Mouse (Mus musculus) stomach, postnatal 0 days (tissue): ENCODE measurements around the gene Sesn1. TPM values are rescaled to one million over a fixed set of nuclear protein-coding genes. Genes with fewer than 3 reads are reported as not detected.
A peak's percentile ranks its signal among the peaks of the same experiment; 100 is the strongest.

Experiments
- ATAC-seq: fragments of 200-750 bp; cut with Nextera tagmentation; 2 replicates; pipeline ENCODE4 v1.8.0; 2017; ENCODE audit not compliant: low FRiP score, low TSS enrichment
- DNase-seq: peaks from one replicate; pipeline ENCODE4 v3.0.0-alpha.2; 2016; ENCODE audit warnings: low spot score
- H3K27ac ChIP-seq: fragments of 300-500 bp; sonication (generic); replicated peaks from 2 replicates; pipeline ENCODE4 v1.5.1; 2014; ENCODE audit warnings: mild to moderate bottlenecking, control low read depth
- H3K27me3 ChIP-seq: fragments of 300-500 bp; sonication (generic); 2 replicates; pipeline ENCODE4 v1.6.1; 2014; ENCODE audit warnings: low read length; ENCODE audit not compliant: control insufficient read depth, insufficient read depth
- H3K36me3 ChIP-seq: fragments of 300-500 bp; sonication (generic); 2 replicates; pipeline ENCODE4 v1.6.1; 2014; ENCODE audit warnings: low read length, mixed read lengths; ENCODE audit not compliant: control insufficient read depth, insufficient read depth
- H3K4me1 ChIP-seq: fragments of 300-500 bp; sonication (generic); replicated peaks from 2 replicates; pipeline ENCODE4 v1.6.1; 2014; ENCODE audit warnings: antibody characterized with exemption; ENCODE audit not compliant: control insufficient read depth, insufficient read depth
- H3K4me2 ChIP-seq: fragments of 300-500 bp; sonication (generic); replicated peaks from 2 replicates; pipeline ENCODE4 v1.6.1; 2014; ENCODE audit warnings: low read depth, mild to moderate bottlenecking, control low read depth, moderate library complexity
- H3K4me3 ChIP-seq: fragments of 300-500 bp; sonication (generic); 2 replicates; pipeline ENCODE4 v1.5.1; 2014; ENCODE audit warnings: low read depth, low read length, control low read depth
- H3K9ac ChIP-seq: fragments of 300-500 bp; sonication (generic); 2 replicates; pipeline ENCODE4 v1.6.1; 2014; ENCODE audit warnings: mild to moderate bottlenecking, low read length, control low read depth, mixed read lengths
- H3K9me3 ChIP-seq: fragments of 300-500 bp; sonication (generic); 2 replicates; pipeline ENCODE4 v1.6.1; 2016; ENCODE audit warnings: low read length; ENCODE audit not compliant: control insufficient read depth
- CTCF ChIP-seq: IDR thresholded peaks from 2 replicates; pipeline ENCODE4 v1.5.1; 2016; ENCODE audit warnings: antibody characterized with exemption, low read depth, mild to moderate bottlenecking, moderate library complexity
- EP300 ChIP-seq: optimal IDR thresholded peaks from 2 replicates; pipeline ENCODE3; 2016; ENCODE audit warnings: antibody characterized with exemption
- WGBS: fragments of 180-500 bp; shearing (Covaris S2); extraction: QIAGEN DNeasy Blood & Tissue Kit; methylation state at CpG from one replicate; pipeline ENCODE4 v1.1.7; 2014; 5-methylcytosine and 5-hydroxymethylcytosine counted together
- polyA plus RNA-seq: library from polyadenylated mRNA; unstranded; fragments of >200 nt; fragmentation: Nextera tagmentation; extraction: Ambion mirVana; gene quantifications from 2 replicates; pipeline ENCODE4 v1.2.1, GENCODE M21; 2015

The Sesn1 gene
- polyA plus RNA-seq: 18.2 and 20.1 TPM in 2 replicates

DNA sequence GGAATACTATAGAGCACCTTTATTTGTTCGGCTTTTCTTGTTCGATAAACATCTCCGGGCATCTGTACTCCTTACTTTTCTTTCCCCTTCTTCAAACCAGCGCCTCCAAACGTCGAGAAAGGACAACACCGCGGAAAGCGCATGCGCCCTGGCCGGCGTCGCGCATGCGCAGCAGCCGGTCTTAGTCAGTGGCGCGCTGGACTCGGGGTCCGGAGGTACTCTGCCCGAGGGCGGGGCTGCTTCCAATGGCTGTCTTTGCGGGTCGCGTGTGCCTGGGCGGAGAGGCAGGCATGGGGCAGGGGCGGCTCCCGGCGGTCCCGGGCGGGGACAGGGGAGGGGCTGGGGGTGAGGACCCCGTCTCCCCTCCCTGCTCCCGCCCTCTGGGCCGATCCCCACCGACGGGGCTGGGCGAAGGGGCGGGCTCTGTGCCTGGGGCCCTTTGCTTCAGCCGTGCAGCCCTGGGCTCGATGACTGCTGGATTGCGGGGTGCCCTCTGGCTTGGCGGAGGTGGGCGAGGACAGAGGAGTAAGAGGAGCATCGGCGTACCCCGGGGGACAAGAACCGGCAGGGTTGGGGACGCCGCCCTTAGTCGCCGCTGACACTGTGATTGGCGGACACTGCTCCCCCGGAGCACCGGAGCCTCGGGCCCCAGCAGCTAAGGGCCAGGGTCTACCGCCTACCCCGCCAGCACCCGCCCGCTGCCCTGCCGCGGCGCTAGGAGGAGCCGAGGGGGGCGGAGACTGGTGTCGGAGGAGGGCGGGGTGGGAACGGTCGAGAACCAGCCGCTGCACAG is at the start of gene Sesn1, which contains the start of gene Cep57l1:
TSS of gene Sesn1 (plus strand) at position 165 of the 793 bp plus-strand sequence.
TSS of gene Cep57l1 (minus strand) at position 101 of the 793 bp plus-strand sequence.
- H3K4me2 ChIP-seq: peak within 1 kb of the TSS; percentile 81
- H3K36me3 ChIP-seq: no peaks in the 10 kb centered on the region; the same call in 1 of the 2 replicates
- no peaks in the 10 kb centered on the region for H3K9me3 ChIP-seq
- H3K4me1 ChIP-seq: 0 out of 2 replicates have a peak, but pooled peaks cover 3% of the 10 kb centered on the region
- peak within 1 kb of the TSS; percentile 98 for H3K27ac ChIP-seq
- peak; percentile 96 for ATAC-seq
- H3K4me3 ChIP-seq: peak within 1 kb of the TSS; percentile 72
- no peaks in the 10 kb centered on the region for H3K27me3 ChIP-seq
- H3K9ac ChIP-seq: peak within 1 kb of the TSS; percentile 78
- WGBS: under 1% methylated on average over 66 of the region's 69 CpGs
- peak; percentile 29 for TF ChIP-seq CTCF
- TF ChIP-seq EP300: no peak
- peak; percentile 93 for DNase-seq

DNA sequence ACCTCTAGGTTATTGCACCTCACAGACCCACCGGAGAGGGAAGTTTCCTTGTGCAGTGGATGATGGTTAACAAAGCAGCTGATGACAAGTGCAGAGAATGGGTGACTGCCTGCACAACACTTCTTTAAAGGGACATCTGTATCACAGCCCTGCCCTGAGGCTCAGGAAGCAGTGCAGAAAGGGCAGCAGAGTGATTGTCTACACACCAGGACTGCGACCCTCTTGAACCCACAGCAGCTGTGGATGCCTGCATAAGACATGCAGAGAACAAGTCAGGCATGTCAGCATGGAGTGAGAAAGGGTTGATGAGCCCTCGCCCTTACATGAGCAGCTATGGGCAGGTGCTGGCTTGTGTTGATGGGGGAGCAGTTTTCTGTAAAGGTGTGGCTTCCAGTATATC is 48.9 kb upstream of the Sesn1 start:
- no peak overlapping the region for H3K9ac ChIP-seq
- WGBS: 66% methylated on average over 3 of the region's 3 CpGs
- no peak overlapping the region for H3K4me2 ChIP-seq
- no peaks in the 10 kb centered on the region for H3K9me3 ChIP-seq
- DNase-seq (no peak), ATAC-seq (no peak)
- no peak overlapping the region for H3K4me3 ChIP-seq
- H3K36me3 ChIP-seq: no peaks in the 10 kb centered on the region
- TF ChIP-seq EP300: no peak
- TF ChIP-seq CTCF: no peak
- H3K27ac ChIP-seq: no peak overlapping the region
- no peaks in the 10 kb centered on the region for H3K27me3 ChIP-seq
- H3K4me1 ChIP-seq: no peaks in the 10 kb centered on the region

DNA sequence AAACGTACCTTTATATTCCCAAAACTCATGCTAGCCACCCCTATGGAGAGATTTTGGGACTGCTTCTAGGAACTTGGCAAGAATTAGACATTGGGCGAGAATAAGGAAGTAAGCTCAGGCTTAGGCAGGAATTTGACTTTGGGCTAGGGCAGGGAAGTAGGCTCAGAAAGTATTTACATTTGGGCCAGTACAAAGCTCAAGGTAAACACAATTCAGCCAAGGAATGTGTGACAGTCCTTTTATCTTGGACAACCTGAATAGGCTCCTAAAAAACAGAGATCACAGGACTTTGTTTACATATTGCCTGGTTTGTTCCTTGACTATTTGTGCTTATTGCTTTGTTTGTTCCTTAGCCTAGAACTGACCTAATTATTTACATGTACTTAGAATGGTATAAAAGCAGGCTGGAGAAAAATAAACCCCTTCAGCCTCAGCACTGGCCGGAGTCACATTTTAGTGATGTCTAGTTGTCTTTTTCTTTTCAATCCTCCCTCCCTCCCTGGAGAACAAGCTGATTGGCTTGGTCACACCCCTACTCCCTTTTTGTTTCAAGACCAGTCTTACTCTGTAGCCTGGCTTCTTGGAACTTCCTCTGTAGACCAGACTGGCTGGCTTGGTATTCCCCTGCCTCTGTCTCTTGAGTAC is 45.9 kb upstream of the Sesn1 start:
- Histone ChIP-seq H3K4me1 (no peaks in the 10 kb centered on the region), H3K36me3 (no peaks in the 10 kb centered on the region), H3K27ac (no peak overlapping the region), H3K9ac (no peak overlapping the region), H3K4me3 (no peak overlapping the region), H3K27me3 (no peaks in the 10 kb centered on the region), H3K9me3 (no peaks in the 10 kb centered on the region), H3K4me2 (no peak overlapping the region)
- ATAC-seq: no peak
- 46% methylated on average over 3 of the region's 3 CpGs for WGBS
- no peak for DNase-seq
- TF ChIP-seq EP300: no peak
- no peak for TF ChIP-seq CTCF

DNA sequence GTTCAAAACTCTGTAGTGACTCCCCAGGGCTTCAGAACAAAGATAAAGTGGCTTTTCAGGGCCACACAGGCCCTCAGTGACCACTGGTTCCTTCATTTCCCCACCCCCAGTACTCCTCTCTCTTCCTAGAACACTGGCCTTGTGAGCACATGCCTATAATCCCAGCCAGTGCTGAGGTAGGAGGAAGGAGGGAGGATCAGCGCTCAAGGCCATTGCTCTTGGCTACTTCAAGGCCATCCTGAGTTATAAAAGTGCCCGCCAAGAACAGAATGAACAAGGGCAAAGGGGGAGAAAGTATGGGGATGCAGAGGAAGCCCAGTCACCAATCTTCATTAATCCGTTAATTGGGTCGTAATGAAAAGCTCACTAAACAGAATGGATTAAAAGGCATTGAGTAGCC is 44.1 kb upstream of the Sesn1 start:
- no peaks in the 10 kb centered on the region for H3K27me3 ChIP-seq
- WGBS: 91% methylated on average over 4 of the region's 4 CpGs
- ATAC-seq (no peak), DNase-seq (no peak)
- H3K27ac ChIP-seq: no peak overlapping the region
- H3K36me3 ChIP-seq: no peaks in the 10 kb centered on the region
- H3K4me1 ChIP-seq: no peaks in the 10 kb centered on the region
- TF ChIP-seq CTCF: no peak
- TF ChIP-seq EP300: no peak
- H3K9me3 ChIP-seq: no peaks in the 10 kb centered on the region
- H3K9ac ChIP-seq: no peak overlapping the region
- no peak overlapping the region for H3K4me3 ChIP-seq
- no peak overlapping the region for H3K4me2 ChIP-seq

DNA sequence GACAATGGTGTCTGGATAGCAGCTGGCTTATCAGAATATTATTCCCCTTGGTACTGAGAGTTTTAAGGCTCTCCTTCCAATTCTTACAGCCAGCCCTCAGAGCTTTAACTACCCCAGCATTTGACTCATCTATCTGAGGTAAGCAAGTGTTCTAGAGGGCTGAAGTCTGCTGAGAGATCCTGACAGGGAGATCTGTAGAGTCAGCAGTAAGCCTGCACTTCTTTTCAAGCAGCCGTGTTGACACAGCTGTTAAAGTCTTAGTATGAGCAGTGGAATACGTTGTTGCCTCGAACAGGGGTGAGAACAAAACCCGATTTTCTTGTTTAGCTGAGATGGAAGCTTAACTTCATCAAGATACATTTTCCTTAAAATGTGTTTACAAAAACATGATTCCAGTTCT is 43.5 kb upstream of the Sesn1 start:
- 53% methylated on average over 4 of the region's 4 CpGs for WGBS
- 0 out of 2 replicates have a peak overlapping the region, but pooled peaks have one; percentile 13 for H3K27ac ChIP-seq
- no peak for DNase-seq

DNA sequence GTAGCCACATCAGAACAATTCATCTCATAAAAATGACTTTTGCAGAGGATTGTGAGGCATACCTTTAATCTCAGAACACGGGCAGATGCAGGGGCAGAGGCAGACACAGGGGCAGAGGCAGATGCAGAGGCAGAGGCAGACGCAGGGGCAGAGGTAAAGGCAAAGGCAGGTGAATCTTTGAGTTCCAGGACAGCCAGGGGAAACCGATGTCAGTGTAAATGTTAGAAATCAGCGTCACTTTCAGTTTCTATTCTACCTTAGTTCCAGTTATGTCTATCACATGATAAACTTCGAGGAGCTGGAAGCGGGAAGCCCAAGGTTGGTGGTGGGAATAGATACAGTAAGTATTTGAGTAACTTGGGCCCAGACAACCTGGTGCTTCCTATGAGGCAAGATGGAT is 42.5 kb upstream of the Sesn1 start:
- ATAC-seq: no peak
- Histone ChIP-seq H3K4me1 (no peaks in the 10 kb centered on the region), H3K9ac (no peak overlapping the region), H3K27ac (no peak overlapping the region), H3K9me3 (no peaks in the 10 kb centered on the region), H3K4me3 (no peak overlapping the region), H3K4me2 (no peak overlapping the region), H3K27me3 (no peaks in the 10 kb centered on the region), H3K36me3 (no peaks in the 10 kb centered on the region)
- no peak for TF ChIP-seq EP300
- no peak for DNase-seq
- WGBS: 92% methylated on average over 6 of the region's 6 CpGs

More for the DNA sequence above, 43.5 kb upstream of the Sesn1 start:
- ATAC-seq: peak; percentile 53; the same call in 1 of the 2 replicates
- Histone ChIP-seq H3K9me3 (no peaks in the 10 kb centered on the region), H3K4me2 (no peak overlapping the region), H3K9ac (no peak overlapping the region), H3K4me1 (no peaks in the 10 kb centered on the region), H3K4me3 (no peak overlapping the region), H3K27me3 (no peaks in the 10 kb centered on the region), H3K36me3 (no peaks in the 10 kb centered on the region)
- TF ChIP-seq EP300 (no peak), CTCF (no peak)
